9 mouse cellular contexts compared by ENCODE assay signal in the genomic region with DNA sequence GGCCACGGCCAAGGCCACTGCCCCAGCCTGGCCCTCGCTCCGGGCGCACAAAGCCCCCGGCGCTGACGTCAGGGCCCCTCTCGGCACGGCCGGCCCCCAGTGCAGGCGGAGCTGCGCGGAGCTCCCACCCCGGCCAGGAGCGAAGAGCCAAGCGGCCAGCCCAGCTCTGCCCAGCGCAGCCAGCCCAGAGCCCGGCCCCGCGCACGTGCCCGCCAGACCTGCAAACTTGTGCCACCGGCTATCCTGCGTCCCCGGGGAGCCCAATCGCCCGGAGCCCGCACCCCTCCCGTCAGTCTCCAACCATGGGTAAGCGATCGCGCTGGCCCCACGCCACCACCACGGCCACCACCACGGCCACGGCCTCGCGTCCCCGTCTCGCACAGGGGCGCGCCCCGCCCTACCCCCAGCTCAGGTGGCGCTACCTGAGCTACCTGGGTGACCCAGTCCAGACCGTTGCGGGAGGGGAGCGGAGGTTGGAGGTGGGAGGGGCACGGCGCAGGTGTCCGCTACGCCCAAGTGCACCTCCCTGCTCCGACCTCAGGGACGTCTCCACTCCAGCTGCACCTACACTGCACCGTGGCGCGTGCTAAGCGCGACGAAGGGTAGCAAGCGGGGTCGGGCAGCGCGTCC. TPM values are rescaled to one million over a fixed set of nuclear protein-coding genes. Genes with fewer than 3 reads are reported as not detected.
DNase-seq lines count a peak whose midpoint lies in the region; ATAC-seq and TF ChIP-seq lines count a peak whose summit lies in the region.
"Had no signal": no experiment of that assay in that cellular context is flagged by ENCODE, and none has a peak within 500 bp of the region (broad histone marks: within the 10 kb centered on the region; RNA-seq: fewer than 3 reads in every experiment).

Gene Gpm6b (plus strand): TSS at position 81 of the 630 bp plus-strand sequence.

- no peak within 1 kb of the TSS for H3K27ac ChIP-seq in spleen, adult 2 months (ENCODE audit: insufficient read depth, low read length)
- H3K27ac ChIP-seq in heart, adult 2 months = no peak within 1 kb of the TSS
- H3K27ac ChIP-seq in intestine, postnatal 0 days (ENCODE audit: low read depth, low read length) = no peak within 1 kb of the TSS
- peak within 1 kb of the TSS; percentile 75 for H3K27ac ChIP-seq in limb, embryonic 10.5 days
- H3K27ac ChIP-seq in midbrain, embryonic 11.5 days (ENCODE audit: low read depth, low read length) = no peak within 1 kb of the TSS

- WGBS in spleen, adult 2 months = 35% methylated on average over 62 of the region's 63 CpGs
- WGBS in heart, adult 2 months = 25% methylated on average over 63 of the region's 63 CpGs
- WGBS in intestine, postnatal 0 days = 19% methylated on average over 52 of the region's 63 CpGs
- 13% methylated on average over 53 of the region's 63 CpGs for WGBS in limb, embryonic 10.5 days
- WGBS in midbrain, embryonic 11.5 days = 23% methylated on average over 45 of the region's 63 CpGs

- TF ChIP-seq EP300 in heart, adult 2 months (IDR thresholded peaks at IDR 0.05; ENCODE audit: insufficient read depth, low read depth, low read length) = no peak

- ATAC-seq in intestine, postnatal 0 days = peak; percentile 73
- peak; percentile 94 for ATAC-seq in midbrain, embryonic 11.5 days (ENCODE audit: low FRiP score)

- H3K27me3 ChIP-seq in spleen, adult 2 months (ENCODE audit: control insufficient read depth, insufficient read depth, low read length) = no peaks in the 10 kb centered on the region
- H3K27me3 ChIP-seq in heart, adult 2 months (ENCODE audit: control insufficient read depth, insufficient read depth, low read length) = no peaks in the 10 kb centered on the region
- peaks cover 14% of the 10 kb centered on the region; the same call in 1 of the 2 replicates for H3K27me3 ChIP-seq in intestine, postnatal 0 days (replicated peaks; ENCODE audit: control insufficient read depth, insufficient read depth, low read length)
- peaks cover 99% of the 10 kb centered on the region for H3K27me3 ChIP-seq in limb, embryonic 10.5 days (ENCODE audit: low read depth, poor library complexity, severe bottlenecking)
- peaks cover 10% of the 10 kb centered on the region for H3K27me3 ChIP-seq in midbrain, embryonic 11.5 days (ENCODE audit: control insufficient read depth, insufficient read depth, low read length)

- H3K36me3 ChIP-seq in spleen, adult 2 months (ENCODE audit: control insufficient read depth, insufficient read depth, low read length) = no peaks in the 10 kb centered on the region
- no peaks in the 10 kb centered on the region for H3K36me3 ChIP-seq in heart, adult 2 months (ENCODE audit: control insufficient read depth, insufficient read depth, low read length)
- H3K36me3 ChIP-seq in intestine, postnatal 0 days (ENCODE audit: control insufficient read depth, insufficient read depth) = no peaks in the 10 kb centered on the region
- H3K36me3 ChIP-seq in limb, embryonic 10.5 days = no peaks in the 10 kb centered on the region
- no peaks in the 10 kb centered on the region for H3K36me3 ChIP-seq in midbrain, embryonic 11.5 days (ENCODE audit: control insufficient read depth, insufficient read depth, low read length)
- H3K36me3 ChIP-seq: G1E had no signal

- peak within 1 kb of the TSS; percentile 59 for H3K4me3 ChIP-seq in spleen, adult 2 months (ENCODE audit: extremely low read depth, insufficient read depth, insufficient read length)
- peak within 1 kb of the TSS; percentile 41 for H3K4me3 ChIP-seq in heart, adult 2 months
- H3K4me3 ChIP-seq in intestine, postnatal 0 days (ENCODE audit: low read depth, low read length) = peak within 1 kb of the TSS; percentile 50
- H3K4me3 ChIP-seq in limb, embryonic 10.5 days = peak within 1 kb of the TSS; percentile 62
- peak within 1 kb of the TSS; percentile 50 for H3K4me3 ChIP-seq in midbrain, embryonic 11.5 days (ENCODE audit: low read depth, low read length)

- intact Hi-C loops in heart, adult 2 months (cut with DNase I) = loop anchor here (5.0 kb wide), 1 partner anchor 43 kb away; no protein-coding TSS in a partner anchor

- peaks cover 2% of the 10 kb centered on the region; the same call in 1 of the 2 replicates for H3K4me1 ChIP-seq in spleen, adult 2 months (ENCODE audit: control insufficient read depth, insufficient read depth, insufficient read length)
- no peaks in the 10 kb centered on the region for H3K4me1 ChIP-seq in heart, adult 2 months (ENCODE audit: control insufficient read depth, insufficient read depth, low read length)
- no peaks in the 10 kb centered on the region for H3K4me1 ChIP-seq in intestine, postnatal 0 days (replicated peaks; ENCODE audit: control insufficient read depth, insufficient read depth, low read length)
- peaks cover 10% of the 10 kb centered on the region for H3K4me1 ChIP-seq in limb, embryonic 10.5 days
- H3K4me1 ChIP-seq in midbrain, embryonic 11.5 days (ENCODE audit: control insufficient read depth, insufficient read depth, low read length) = no peaks in the 10 kb centered on the region

- no peak for TF ChIP-seq POLR2A in spleen, adult 2 months (IDR thresholded peaks at IDR 0.05; ENCODE audit: low read depth, low read length)
- TF ChIP-seq POLR2A in heart, adult 2 months (IDR thresholded peaks at IDR 0.05; ENCODE audit: insufficient read depth, low read depth, low read length) = no peak

- no peak for DNase-seq in spleen, adult 2 months (ENCODE audit: low read depth in 1 of 2, low spot score in 2 of 2)
- DNase-seq in spleen, adult 12 weeks (ENCODE audit: low spot score) = no peak
- peak; percentile 54 for DNase-seq in embryo, embryonic 10.5 days (ENCODE audit: low spot score)
- peak; percentile 45 to 56 for DNase-seq in heart, adult 2 months
- DNase-seq in limb, embryonic 10.5 days (ENCODE audit: low spot score) = peak; percentile 61
- DNase-seq in midbrain, embryonic 11.5 days (ENCODE audit: low spot score, missing footprints) = peak; percentile 91
- peak; percentile 2 to 5 for DNase-seq in spleen, postnatal 14 days (ENCODE audit: low spot score in 2 of 2)

- no peaks in the 10 kb centered on the region for H3K9me3 ChIP-seq in intestine, postnatal 0 days (ENCODE audit: control insufficient read depth)
- H3K9me3 ChIP-seq in limb, embryonic 10.5 days (replicated peaks) = no peaks in the 10 kb centered on the region
- no peaks in the 10 kb centered on the region for H3K9me3 ChIP-seq in midbrain, embryonic 11.5 days (ENCODE audit: control insufficient read depth, low read length)
- H3K9me3 ChIP-seq: G1E had no signal

- H3K4me2 ChIP-seq in intestine, postnatal 0 days (replicated peaks; ENCODE audit: low read depth) = peak within 1 kb of the TSS; percentile 82
- H3K4me2 ChIP-seq in midbrain, embryonic 11.5 days = peak within 1 kb of the TSS; percentile 86

- no peaks in the 10 kb centered on the region for H3K79me2 ChIP-seq in heart, adult 2 months (replicated peaks; ENCODE audit: control insufficient read depth, insufficient read depth, low read length)

- no peak for TF ChIP-seq CTCF in spleen, adult 2 months (IDR thresholded peaks at IDR 0.05; ENCODE audit: extremely low read depth, insufficient read depth, insufficient read length, insufficient replicate concordance)
- TF ChIP-seq CTCF in heart, adult 2 months (IDR thresholded peaks at IDR 0.05) = no peak
- no peak for TF ChIP-seq CTCF in intestine, postnatal 0 days (IDR thresholded peaks at IDR 0.05; ENCODE audit: low read depth)

- H3K9ac ChIP-seq in heart, adult 2 months (ENCODE audit: low read depth, low read length) = peak within 1 kb of the TSS; percentile 51
- no peak within 1 kb of the TSS; the same call in 1 of the 2 replicates for H3K9ac ChIP-seq in intestine, postnatal 0 days (ENCODE audit: low read depth, low read length)
- H3K9ac ChIP-seq in midbrain, embryonic 11.5 days (ENCODE audit: low read length) = peak within 1 kb of the TSS; percentile 61

RNA-seq across cellular contexts. Expression of gene Gpm6b, which starts in this region (rescaled TPM):
- polyA plus RNA-seq in spleen, adult 2 months (2012; rRNA removed) = 6.3 and 6.7 TPM in 2 replicates
- total RNA-seq in heart, adult 2 months (2021) = 10 to 100 TPM; 10.8 to 12.5 TPM
- 6.4 and 14.1 TPM in 2 replicates for polyA plus RNA-seq in heart, adult 2 months (2012; rRNA removed)
- polyA plus RNA-seq in intestine, postnatal 0 days (2015; fragmentation: Nextera tagmentation; extraction: Ambion mirVana) = 6.7 and 7.6 TPM in 2 replicates
- polyA plus RNA-seq in limb, embryonic 10.5 days (2016; fragmentation: Nextera tagmentation; extraction: Ambion mirVana) = 5.3 and 7.4 TPM in 2 replicates
- 102 and 120 TPM in 2 replicates for polyA plus RNA-seq in midbrain, embryonic 11.5 days (2014; fragmentation: Nextera tagmentation; extraction: Ambion mirVana)
- polyA plus RNA-seq: G1E had no signal

Comparison
In these comparisons a context has a peak if more than half of its experiments do, and no peak if none do; other contexts are left out.
1. DNase-seq: peak in embryo, embryonic 10.5 days (single experiment), heart, adult 2 months (2 of 2), limb, embryonic 10.5 days (single experiment), midbrain, embryonic 11.5 days (single experiment) and spleen, postnatal 14 days (2 of 2); none in spleen, adult 2 months (0 of 2) and spleen, adult 12 weeks (single experiment).
2. Peak in every context shown above with its lines, with median percentiles within 50 percentile points of each other: H3K4me3 ChIP-seq.